Mouse (Mus musculus): ENCODE results near the gene Tnfsf8.

DNA sequence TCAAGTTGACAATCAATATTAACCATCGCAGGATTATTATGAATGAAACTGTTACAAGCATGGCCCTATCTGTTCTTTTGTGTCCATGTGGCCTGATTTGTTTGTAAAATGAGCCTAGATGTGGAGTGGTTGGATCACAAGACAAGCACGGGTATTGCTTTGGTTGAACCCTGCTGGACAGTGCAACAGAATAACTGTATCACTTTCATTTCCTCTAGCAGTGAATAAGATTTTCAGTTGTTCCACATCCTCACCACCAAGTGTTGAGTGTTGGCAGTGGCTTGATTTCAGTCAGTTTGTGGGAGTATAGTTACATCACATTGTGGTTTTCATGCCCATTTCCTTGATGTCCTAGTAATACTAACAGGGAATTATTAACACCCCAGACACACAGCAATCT, 45.5 kb downstream of the Tnfsf8 start:
- TF ChIP-seq USF1 (IDR thresholded peaks at IDR 0.05; ENCODE audit: low read depth, low read length) (no peak), NELFE (IDR thresholded peaks at IDR 0.05; ENCODE audit: low read depth, low read length) (no peak), POLR2A (IDR thresholded peaks at IDR 0.05; ENCODE audit: control insufficient read depth in 1 of 2, insufficient read depth in 1 of 2, low read depth in 1 of 2, low read length in 2 of 2, poor library complexity in 1 of 2) (no peak), CTCF (IDR thresholded peaks at IDR 0.05 in 2 of 3, conservative IDR thresholded peaks at IDR 0.05 in 1 of 3; ENCODE audit: control insufficient read depth in 1 of 3, insufficient read depth in 1 of 3, low read depth in 2 of 3, low read length in 3 of 3, poor library complexity in 1 of 3, severe bottlenecking in 1 of 3) (no peak), TAL1 (IDR thresholded peaks at IDR 0.05; ENCODE audit: low read length) (no peak), HCFC1 (IDR thresholded peaks at IDR 0.05; ENCODE audit: low read depth, low read length) (no peak), MAZ (IDR thresholded peaks at IDR 0.05; ENCODE audit: low read depth, low read length) (no peak), NRF1 (IDR thresholded peaks at IDR 0.05; ENCODE audit: insufficient read depth, low read depth, low read length, poor library complexity, severe bottlenecking) (no peak), EP300 (IDR thresholded peaks at IDR 0.05; ENCODE audit: low read depth in 1 of 2, low read length in 2 of 2) (no peak), TCF12 (IDR thresholded peaks at IDR 0.05; ENCODE audit: low read depth, low read length) (no peak), ZMIZ1 (IDR thresholded peaks at IDR 0.05; ENCODE audit: low read depth, low read length) (no peak), BHLHE40 (IDR thresholded peaks at IDR 0.05; ENCODE audit: borderline replicate concordance, low read depth, low read length) (no peak)
